Mouse (Mus musculus) liver, embryonic 14.5 days (tissue): Measurements from ENCODE around the gene Atpaf2. TPM values are rescaled to one million over a fixed set of nuclear protein-coding genes. Genes with fewer than 3 reads are reported as not detected.

Experiments used
- ATAC-seq: fragments of 200-750 bp; cut with Nextera tagmentation; 2 replicates; pipeline ENCODE4 v1.8.0; 2017; ENCODE audit warnings: moderate number of reproducible peaks, mild to moderate bottlenecking, moderate library complexity; ENCODE audit not compliant: insufficient read depth
- DNase-seq, 3 experiments: peaks; one replicate each; pipeline ENCODE4 v3.0.0-alpha.2; 2012 to 2013; ENCODE audit warnings: low read depth in 3 of 3, low spot score in 3 of 3
- H3K27ac ChIP-seq: fragments of 300-500 bp; sonication (generic); 2 replicates; pipeline ENCODE4 v1.5.1; 2014; ENCODE audit warnings: moderate library complexity, mild to moderate bottlenecking, control low read depth, inconsistent platforms
- H3K27me3 ChIP-seq: fragments of 300-500 bp; sonication (generic); 2 replicates; pipeline ENCODE4 v1.6.1; 2014; ENCODE audit warnings: mild to moderate bottlenecking, low read length, moderate library complexity; ENCODE audit not compliant: control insufficient read depth, insufficient read depth
- H3K36me3 ChIP-seq: fragments of 300-500 bp; sonication (generic); replicated peaks from 2 replicates; pipeline ENCODE4 v1.6.1; 2014; ENCODE audit warnings: low read depth; ENCODE audit not compliant: control insufficient read depth, insufficient read depth
- H3K4me1 ChIP-seq, 2 experiments: fragments of 200-500 bp in 1 of 2; fragments of 300-500 bp in 1 of 2; sonication (generic) in 1 of 2; replicated peaks; 2 replicates each; pipeline ENCODE4 v1.6.1; 2012 to 2014; ENCODE audit warnings: antibody characterized with exemption in 1 of 2, inconsistent platforms in 1 of 2, low read length in 1 of 2; ENCODE audit not compliant: control insufficient read depth in 2 of 2, insufficient read depth in 2 of 2
- H3K4me2 ChIP-seq: fragments of 300-500 bp; sonication (generic); 2 replicates; pipeline ENCODE4 v1.6.1; 2014; ENCODE audit warnings: low read depth, mild to moderate bottlenecking, control low read depth, moderate library complexity
- H3K4me3 ChIP-seq, 2 experiments: fragments of 200-500 bp in 1 of 2; fragments of 300-500 bp in 1 of 2; sonication (generic) in 1 of 2; 2 replicates each; pipeline ENCODE4 v1.5.1; 2012 to 2014; ENCODE audit warnings: low read depth in 2 of 2, low read length in 2 of 2, mild to moderate bottlenecking in 2 of 2, control low read depth in 1 of 2, inconsistent platforms in 1 of 2, moderate library complexity in 1 of 2; ENCODE audit not compliant: insufficient read depth in 1 of 2
- H3K9ac ChIP-seq: fragments of 300-500 bp; sonication (generic); replicated peaks from 2 replicates; pipeline ENCODE4 v1.6.1; 2014; ENCODE audit warnings: mild to moderate bottlenecking, control low read depth, moderate library complexity
- H3K9me3 ChIP-seq: fragments of 300-500 bp; sonication (generic); 2 replicates; pipeline ENCODE4 v1.6.1; 2016; ENCODE audit warnings: low read length, mixed read lengths; ENCODE audit not compliant: control insufficient read depth
- CTCF ChIP-seq: IDR thresholded peaks from 2 replicates; pipeline ENCODE4 v1.5.1; 2016; ENCODE audit warnings: antibody characterized with exemption, low read depth, control low read depth
- EP300 ChIP-seq: IDR thresholded peaks from 2 replicates; pipeline ENCODE4 v1.6.1; 2016; ENCODE audit warnings: antibody characterized with exemption, low read depth
- WGBS: fragments of 180-500 bp; shearing (Covaris S2); extraction: QIAGEN DNeasy Blood & Tissue Kit; methylation state at CpG from one replicate; pipeline ENCODE4 v1.1.7; 2014; ENCODE audit not compliant: insufficient replicate concordance; 5-methylcytosine and 5-hydroxymethylcytosine counted together
- polyA plus RNA-seq, 2 experiments: library from polyadenylated mRNA; depleted of rRNA in 1 of 2; stranded (reverse) in 1 of 2; unstranded in 1 of 2; fragments of >200 nt; fragmentation: Nextera tagmentation in 1 of 2; extraction: Ambion mirVana in 1 of 2; gene quantifications; 2 replicates each; pipeline versions ENCODE4 v1.2.1 to v1.2.3; 2012 to 2014

Atpaf2 gene
- polyA plus RNA-seq, 2 experiments: 19.4 to 25.2 TPM

- no peak for ATAC-seq
- Histone ChIP-seq H3K27ac (peak overlapping the region; percentile 31), H3K9me3 (no peaks in the 10 kb centered on the region), H3K4me2 (peak overlapping the region; percentile 99), H3K9ac (peak overlapping the region; percentile 79), H3K4me1 (peaks cover 22 to 23% of the 10 kb centered on the region in 2 experiments), H3K4me3 (peak overlapping the region; percentile 72 to 85), H3K36me3 (peaks cover 2% of the 10 kb centered on the region; the same call in 1 of the 2 replicates), H3K27me3 (no peaks in the 10 kb centered on the region)
- no peak for TF ChIP-seq CTCF
- no peak for TF ChIP-seq EP300
- WGBS: 2% methylated on average over 6 of the region's 6 CpGs
- DNase-seq: peak in 2 of 3 experiments; percentile 41 to 45
Measured at GRCm38 (mm10) chr11:60418473-60418803, 181 bp upstream of the Atpaf2 start.

GRCm38 (mm10) chr11:60416963-60417716 lies 1.1 kb downstream of the Atpaf2 start, which contains the start of gene Gid4:
Gene Gid4 (plus strand): TSS chr11:60417145.
- TF ChIP-seq EP300 (no peak), CTCF (no peak)
- peak; percentile 98 to 99 (median 99) for DNase-seq
- peak within 1 kb of the TSS; percentile 85 to 87 for H3K4me3 ChIP-seq
- no peaks in the 10 kb centered on the region for H3K9me3 ChIP-seq
- peaks cover 2% of the 10 kb centered on the region; the same call in 1 of the 2 replicates for H3K36me3 ChIP-seq
- under 1% methylated on average over 78 of the region's 81 CpGs for WGBS
- peak within 1 kb of the TSS; percentile 82 for H3K9ac ChIP-seq
- peak within 1 kb of the TSS; percentile 99 for H3K4me2 ChIP-seq
- peak; percentile 95 for ATAC-seq
- peaks cover 22 to 23% of the 10 kb centered on the region in 2 experiments for H3K4me1 ChIP-seq
- H3K27me3 ChIP-seq: no peaks in the 10 kb centered on the region
- H3K27ac ChIP-seq: peak within 1 kb of the TSS; percentile 31

- Histone ChIP-seq H3K27ac (peak overlapping the region; percentile 5; the same call in 1 of the 2 replicates), H3K9ac (peak overlapping the region; percentile 82), H3K4me2 (peak overlapping the region; percentile 69), H3K4me1 (peaks cover 22 to 23% of the 10 kb centered on the region in 2 experiments), H3K4me3 (peak overlapping the region; percentile 85 to 87), H3K9me3 (no peaks in the 10 kb centered on the region), H3K36me3 (peaks cover 2% of the 10 kb centered on the region; the same call in 1 of the 2 replicates), H3K27me3 (no peaks in the 10 kb centered on the region)
- TF ChIP-seq EP300 (no peak), CTCF (no peak)
- DNase-seq: peak in 1 of 3 experiments; percentile 10
- ATAC-seq: peak; percentile 27
- WGBS: under 1% methylated on average over 21 of the region's 21 CpGs
Measured at GRCm38 (mm10) chr11:60416590-60416962, 1.7 kb downstream of the Atpaf2 start.

- TF ChIP-seq CTCF: no peak
- TF ChIP-seq EP300: no peak
- Histone ChIP-seq H3K4me3 (no peak overlapping the region), H3K27ac (no peak overlapping the region), H3K4me2 (no peak overlapping the region), H3K27me3 (no peaks in the 10 kb centered on the region), H3K36me3 (peaks cover 11% of the 10 kb centered on the region), H3K4me1 (peaks cover 13% of the 10 kb centered on the region in 2 experiments), H3K9ac (no peak overlapping the region), H3K9me3 (no peaks in the 10 kb centered on the region)
- DNase-seq: no peak
- no peak for ATAC-seq
- WGBS: 80% methylated on average over 2 of the region's 2 CpGs
Measured at GRCm38 (mm10) chr11:60412921-60413320, 5.3 kb downstream of the Atpaf2 start.

DNA sequence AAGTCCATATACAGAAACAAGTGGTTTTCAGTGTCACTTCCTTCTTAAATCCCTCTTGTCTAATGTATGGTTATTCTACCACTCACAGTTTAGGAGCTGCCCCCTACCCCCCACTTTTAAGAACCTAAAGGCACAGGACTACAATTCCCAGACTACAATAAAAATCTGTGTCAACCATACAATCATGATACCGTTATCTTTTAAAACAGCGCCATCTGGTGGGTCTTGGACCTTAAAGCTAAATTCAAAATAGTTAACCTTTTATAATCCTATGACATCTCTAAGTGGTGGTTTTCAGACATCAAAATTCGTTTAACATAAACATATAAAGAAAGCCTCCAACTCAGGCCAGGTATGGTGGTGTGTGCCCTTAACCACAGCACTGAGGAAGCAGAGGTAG lies 6.1 kb downstream of the Atpaf2 start:
- peaks cover 13% of the 10 kb centered on the region in 2 experiments for H3K4me1 ChIP-seq
- no peak overlapping the region for H3K4me2 ChIP-seq
- H3K27me3 ChIP-seq: no peaks in the 10 kb centered on the region
- ATAC-seq (no peak), DNase-seq (peak in 2 of 3 experiments; percentile 34 to 54)
- no peaks in the 10 kb centered on the region for H3K9me3 ChIP-seq
- peaks cover 16% of the 10 kb centered on the region for H3K36me3 ChIP-seq
- no peak overlapping the region for H3K4me3 ChIP-seq
- no peak overlapping the region for H3K9ac ChIP-seq
- WGBS: 10% methylated on average over 3 of the region's 3 CpGs
- TF ChIP-seq CTCF (peak; percentile 47; the same call in 1 of the 2 replicates), EP300 (no peak)
- H3K27ac ChIP-seq: no peak overlapping the region
